In genomic region chr11:53997661-53998060, GRCm38 (mm10) we compare ENCODE assay signal across 19 mouse cellular contexts.
"Had no signal": no experiment of that assay in that cellular context is flagged by ENCODE, and none has a peak within 500 bp of the region (broad histone marks: within the 10 kb centered on the region; RNA-seq: fewer than 3 reads in every experiment).

No protein-coding gene starts in this region.

- H3K27me3 ChIP-seq: kidney, embryonic 15.5 days; liver, embryonic 13.5 days; neural tube, embryonic 12.5 days; neural tube, embryonic 15.5 days had no signal

- H3K4me1 ChIP-seq: neural tube, embryonic 12.5 days; neural tube, embryonic 15.5 days had no signal

- H3K4me3 ChIP-seq: kidney, embryonic 15.5 days; left cerebral cortex, adult 2 months; liver, embryonic 13.5 days; neural tube, embryonic 12.5 days; neural tube, embryonic 15.5 days had no signal

- H3K9me3 ChIP-seq: kidney, embryonic 15.5 days; liver, embryonic 13.5 days; neural tube, embryonic 12.5 days; neural tube, embryonic 15.5 days had no signal

- H3K36me3 ChIP-seq: kidney, embryonic 15.5 days; neural tube, embryonic 12.5 days; neural tube, embryonic 15.5 days had no signal

- H3K9ac ChIP-seq: kidney, embryonic 15.5 days; liver, embryonic 13.5 days; neural tube, embryonic 12.5 days; neural tube, embryonic 15.5 days had no signal

- DNase-seq: kidney, postnatal 10 days; kidney, postnatal 36 days; layer of hippocampus, postnatal 36 days; liver, embryonic 13.5 days; lung, adult 2 months; lung, postnatal 14 days; lung, postnatal 4 days; midbrain, embryonic 14.5 days; right cerebral cortex, adult 18-20 months; right cerebral cortex, postnatal 14 days; right cerebral cortex, postnatal 4 days; thymus, adult 18-20 months; thymus, postnatal 36 days had no signal

- H3K4me2 ChIP-seq: kidney, embryonic 15.5 days; liver, embryonic 13.5 days; midbrain, embryonic 11.5 days; neural tube, embryonic 12.5 days; neural tube, embryonic 15.5 days had no signal

- H3K27ac ChIP-seq: kidney, embryonic 15.5 days; left cerebral cortex, adult 2 months; liver, embryonic 13.5 days; neural tube, embryonic 12.5 days; neural tube, embryonic 15.5 days; stomach, postnatal 0 days had no signal
